Mouse (Mus musculus) kidney, adult 2 months (tissue): ENCODE data around the gene Ap1m2.

Experiments used
- CTCF ChIP-seq: fragments of 200-500 bp; conservative IDR thresholded peaks from 2 replicates; pipeline ENCODE4 v1.5.1; 2011; ENCODE audit warnings: low read depth, mild to moderate bottlenecking, control low read depth, low read length, moderate library complexity, mixed read lengths; ENCODE audit not compliant: insufficient read depth, insufficient read length
- POLR2A ChIP-seq: fragments of 200-500 bp; IDR thresholded peaks from one replicate; pipeline ENCODE4 v1.6.1; 2011; ENCODE audit warnings: low read depth, low read length, control low read depth

DNA sequence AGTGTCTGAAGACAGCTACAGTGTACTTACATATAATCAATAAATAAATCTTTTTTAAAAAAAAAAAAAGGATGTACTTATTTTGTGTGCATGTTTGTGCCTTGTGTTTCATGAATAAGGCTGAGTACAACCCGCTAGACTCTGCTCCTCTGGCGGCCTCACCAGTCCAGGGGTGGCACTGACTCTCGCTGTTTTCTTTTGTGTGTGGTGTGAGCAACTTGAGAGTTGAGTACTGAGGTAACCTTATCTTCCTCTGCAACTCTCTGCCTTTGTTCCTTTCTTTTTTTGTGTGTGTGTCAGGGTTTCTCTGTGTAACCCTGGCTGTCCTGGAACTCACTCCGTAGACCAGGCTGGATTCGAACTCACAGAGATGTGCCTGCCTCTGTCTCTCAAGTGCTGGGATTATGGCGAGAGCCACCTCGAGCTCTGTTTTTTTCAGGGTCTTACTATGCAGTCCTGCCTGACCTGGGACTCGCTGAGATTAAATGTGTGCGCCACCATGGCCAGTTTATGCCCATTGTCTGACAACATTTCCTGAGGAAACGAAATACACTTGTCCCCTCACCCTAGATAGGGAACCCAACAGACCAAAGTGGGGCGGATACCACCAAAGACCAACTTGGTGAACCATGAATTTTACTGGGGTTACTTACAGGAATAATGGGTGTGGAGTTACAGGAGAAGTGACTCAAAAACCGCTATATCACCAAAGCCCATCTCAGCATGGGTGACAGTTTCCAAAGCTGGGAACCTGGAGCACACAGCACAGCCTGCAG lies 19.4 kb upstream of the Ap1m2 start:
- no peak for TF ChIP-seq POLR2A
- no peak for TF ChIP-seq CTCF
